Mouse (Mus musculus) testis, postnatal 14 days (tissue): ENCODE results near the gene Slc12a8.

Source experiments
- DNase-seq: peaks from one replicate; pipeline ENCODE4 v3.0.0; 2021; ENCODE audit warnings: low spot score

Slc12a8 gene

GRCm38 (mm10) chr16:33698277-33698790, 181.2 kb downstream of the Slc12a8 start:
- DNase-seq: no peak

- no peak for DNase-seq
Measured at GRCm38 (mm10) chr16:33700584-33700983, 183.5 kb downstream of the Slc12a8 start.

- DNase-seq: no peak
Measured at GRCm38 (mm10) chr16:33701872-33702271, 184.7 kb downstream of the Slc12a8 start.

GRCm38 (mm10) chr16:33704289-33704688, 187.2 kb downstream of the Slc12a8 start:
- DNase-seq: no peak

GRCm38 (mm10) chr16:33705258-33705657, 188.1 kb downstream of the Slc12a8 start:
- DNase-seq: no peak

- DNase-seq: no peak
Measured at GRCm38 (mm10) chr16:33706111-33706890, 189.2 kb downstream of the Slc12a8 start.

GRCm38 (mm10) chr16:33708031-33708430, 190.9 kb downstream of the Slc12a8 start:
- DNase-seq: no peak

- no peak for DNase-seq
Measured at GRCm38 (mm10) chr16:33708585-33709397, 191.7 kb downstream of the Slc12a8 start.
